Mouse (Mus musculus): Measurements from ENCODE around the gene Olfr988. TPM values are rescaled to one million over a fixed set of nuclear protein-coding genes. Genes with fewer than 3 reads are reported as not detected.
"Not testable (repeated sequence)": the region's sequence is repeated elsewhere in the genome, so short reads cannot be mapped to it uniquely, and the experiment has no call there.

Gene Olfr988
- polyA plus RNA-seq (2016; fragmentation: Nextera tagmentation; extraction: Ambion mirVana): not detected in 2 replicates

- H3K27me3 ChIP-seq (ENCODE audit: insufficient read depth, poor library complexity, severe bottlenecking): not testable (repeated sequence)
These were observed at the start of gene Olfr988 for GRCm38 (mm10) chr2:85363127-85363526. TSS of gene Olfr988 (minus strand) at chr2:85363227.

GRCm38 (mm10) chr2:85409369-85409768 lies 46.3 kb upstream of the Olfr988 start, which contains the start of gene Olfr992:
TSS of gene Olfr992 (minus strand) at chr2:85409469.
- no peaks in the 10 kb centered on the region for H3K4me1 ChIP-seq (replicated peaks)
- H3K4me3 ChIP-seq: no peak within 1 kb of the TSS
- no peaks in the 10 kb centered on the region for H3K27me3 ChIP-seq (ENCODE audit: insufficient read depth, poor library complexity, severe bottlenecking)
- H3K9me3 ChIP-seq: no peaks in the 10 kb centered on the region
- 63% methylated on average over 2 of the region's 2 CpGs for WGBS
- DNase-seq (ENCODE audit: low spot score): no peak
- no peaks in the 10 kb centered on the region for H3K36me3 ChIP-seq
- H3K27ac ChIP-seq: no peak within 1 kb of the TSS

More at GRCm38 (mm10) chr2:85363127-85363526, at the start of gene Olfr988:
- not testable (repeated sequence) for H3K36me3 ChIP-seq; H3K9me3 ChIP-seq; H3K4me3 ChIP-seq; DNase-seq (ENCODE audit: low spot score); H3K4me1 ChIP-seq (replicated peaks); H3K27ac ChIP-seq

- DNase-seq (ENCODE audit: low spot score): no peak
- H3K9me3 ChIP-seq: no peaks in the 10 kb centered on the region
- H3K4me3 ChIP-seq: no peak overlapping the region
- no peak overlapping the region for H3K27ac ChIP-seq
- H3K36me3 ChIP-seq: no peaks in the 10 kb centered on the region
- no peaks in the 10 kb centered on the region for H3K4me1 ChIP-seq (replicated peaks)
- WGBS: 82% methylated on average over 7 of the region's 7 CpGs
- no peaks in the 10 kb centered on the region for H3K27me3 ChIP-seq (ENCODE audit: insufficient read depth, poor library complexity, severe bottlenecking)
These were observed 23.1 kb downstream of the Olfr988 start for GRCm38 (mm10) chr2:85339972-85340371.

DNA sequence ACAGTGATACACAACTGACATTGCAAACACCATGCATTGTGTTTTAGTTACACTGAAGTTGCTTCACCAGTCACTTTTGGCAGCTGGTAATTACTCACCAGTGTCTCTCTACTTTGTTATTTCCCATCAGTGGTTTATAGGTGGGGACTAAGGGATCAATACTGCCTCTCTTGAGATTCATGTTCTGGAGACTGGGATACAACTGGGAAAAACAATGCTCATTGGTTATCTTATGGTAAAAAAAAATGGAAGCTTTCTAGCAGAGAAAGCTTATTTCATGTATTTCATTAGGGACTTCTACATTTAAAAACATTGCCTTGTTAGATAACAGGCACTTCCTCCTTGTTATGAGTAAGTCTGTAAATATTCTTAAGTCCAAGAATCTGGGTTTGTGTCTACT lies 23.8 kb downstream of the Olfr988 start, which contains the start of gene Olfr987:
Olfr987 (minus strand) TSS at position 101 of the 400 bp plus-strand sequence.
- H3K27ac ChIP-seq; H3K27me3 ChIP-seq (ENCODE audit: insufficient read depth, poor library complexity, severe bottlenecking); H3K9me3 ChIP-seq; H3K36me3 ChIP-seq; H3K4me3 ChIP-seq; DNase-seq (ENCODE audit: low spot score); H3K4me1 ChIP-seq (replicated peaks): not testable (repeated sequence)

DNA sequence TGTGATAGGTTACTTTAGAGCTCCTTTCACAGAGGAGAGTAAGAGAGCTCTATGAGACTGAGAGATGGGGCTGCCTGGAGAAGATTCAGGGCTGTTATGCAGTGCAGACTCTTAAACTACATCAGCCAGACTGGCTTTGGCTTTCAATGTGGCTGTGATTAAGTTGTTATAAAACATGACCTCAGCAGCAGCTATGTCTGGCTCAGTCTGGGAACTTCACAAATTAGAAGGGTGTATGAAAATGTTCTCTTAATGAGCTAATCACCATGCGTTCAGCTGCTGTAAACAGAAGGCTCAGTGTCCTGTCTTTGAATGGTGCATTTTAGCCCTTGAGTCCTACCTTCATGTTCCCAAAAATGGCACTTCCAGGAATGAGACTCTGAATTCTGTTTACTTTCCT lies 43.9 kb downstream of the Olfr988 start:
- Histone ChIP-seq H3K36me3 (no peaks in the 10 kb centered on the region), H3K4me1 (replicated peaks) (no peaks in the 10 kb centered on the region), H3K27ac (no peak overlapping the region), H3K9me3 (no peaks in the 10 kb centered on the region), H3K27me3 (ENCODE audit: insufficient read depth, poor library complexity, severe bottlenecking) (no peaks in the 10 kb centered on the region), H3K4me3 (no peak overlapping the region)
- 82% methylated on average over 1 of the region's 1 CpGs for WGBS
- DNase-seq (ENCODE audit: low spot score): no peak

Other genes starting within 250 kb of the Olfr988 start
- 38.9 and 41.7 TPM in 2 replicates for gene Aplnr, start 227.0 kb downstream of the Olfr988 start, polyA plus RNA-seq (2016; fragmentation: Nextera tagmentation; extraction: Ambion mirVana)
- gene Lrrc55, start 166.0 kb downstream of the Olfr988 start, polyA plus RNA-seq (2016; fragmentation: Nextera tagmentation; extraction: Ambion mirVana): 0.48 and 0.92 TPM in 2 replicates
- gene Olfr987, start 23.9 kb downstream of the Olfr988 start, polyA plus RNA-seq (2016; fragmentation: Nextera tagmentation; extraction: Ambion mirVana): not detected in 2 replicates
- gene Olfr992, start 46.2 kb upstream of the Olfr988 start, polyA plus RNA-seq (2016; fragmentation: Nextera tagmentation; extraction: Ambion mirVana): not detected in 2 replicates
- gene Olfr993, start 51.6 kb upstream of the Olfr988 start, polyA plus RNA-seq (2016; fragmentation: Nextera tagmentation; extraction: Ambion mirVana): not detected in 2 replicates
- not detected in 2 replicates for gene Olfr994, start 73.2 kb upstream of the Olfr988 start, polyA plus RNA-seq (2016; fragmentation: Nextera tagmentation; extraction: Ambion mirVana)
- gene Olfr995, start 80.4 kb upstream of the Olfr988 start, polyA plus RNA-seq (2016; fragmentation: Nextera tagmentation; extraction: Ambion mirVana): not detected in 2 replicates
- 0.11 TPM in 1 of 2 replicates, not detected in the other for gene 4833423E24Rik, start 155.8 kb upstream of the Olfr988 start, polyA plus RNA-seq (2016; fragmentation: Nextera tagmentation; extraction: Ambion mirVana)
- not detected in 2 replicates for gene Olfr996, start 216.0 kb upstream of the Olfr988 start, polyA plus RNA-seq (2016; fragmentation: Nextera tagmentation; extraction: Ambion mirVana)
- not detected in 2 replicates for gene Olfr998, start 225.7 kb upstream of the Olfr988 start, polyA plus RNA-seq (2016; fragmentation: Nextera tagmentation; extraction: Ambion mirVana)
- not detected in 2 replicates for gene Olfr1000, start 248.7 kb upstream of the Olfr988 start, polyA plus RNA-seq (2016; fragmentation: Nextera tagmentation; extraction: Ambion mirVana)

Data from hindbrain, embryonic 10.5 days (tissue).